Mouse (Mus musculus) heart, adult 2 months (tissue): ENCODE results near the gene Hilpda. TPM values are rescaled to one million over a fixed set of nuclear protein-coding genes. Genes with fewer than 3 reads are reported as not detected.

Experiments used
- DNase-seq, 2 experiments: peaks; one replicate each; pipeline ENCODE4 v3.0.0; 2021
- H3K27ac ChIP-seq: fragments of 200-600 bp; 2 replicates; pipeline ENCODE4 v1.8.1; 2022
- H3K27me3 ChIP-seq: fragments of 200-500 bp; 2 replicates; pipeline ENCODE4 v1.6.1; 2012; ENCODE audit warnings: mild to moderate bottlenecking, low read length, inconsistent platforms, mixed read lengths; ENCODE audit not compliant: control insufficient read depth, insufficient read depth
- H3K36me3 ChIP-seq: fragments of 200-500 bp; 2 replicates; pipeline ENCODE4 v1.6.1; 2012; ENCODE audit warnings: low read length, inconsistent platforms; ENCODE audit not compliant: control insufficient read depth, insufficient read depth
- H3K4me1 ChIP-seq: fragments of 200-500 bp; 2 replicates; pipeline ENCODE4 v1.6.1; 2011; ENCODE audit warnings: low read length; ENCODE audit not compliant: control insufficient read depth, insufficient read depth
- H3K4me3 ChIP-seq: fragments of 200-600 bp; 2 replicates; pipeline ENCODE4 v1.8.1; 2022
- H3K79me2 ChIP-seq: fragments of 200-500 bp; replicated peaks from 2 replicates; pipeline ENCODE4 v1.6.1; 2012; ENCODE audit warnings: mild to moderate bottlenecking, inconsistent platforms, low read length, moderate library complexity, mixed read lengths; ENCODE audit not compliant: control insufficient read depth, insufficient read depth
- H3K9ac ChIP-seq: fragments of 200-500 bp; 2 replicates; pipeline ENCODE4 v1.6.1; 2012; ENCODE audit warnings: low read depth, mild to moderate bottlenecking, control low read depth, inconsistent platforms, low read length, mixed read lengths
- CTCF ChIP-seq: fragments of 200-600 bp; IDR thresholded peaks from 2 replicates; pipeline ENCODE4 v1.8.1; 2022; ENCODE audit warnings: antibody characterized with exemption, mild to moderate bottlenecking, moderate library complexity
- EP300 ChIP-seq: fragments of 200-500 bp; IDR thresholded peaks from 2 replicates; pipeline ENCODE4 v1.6.1; 2011; ENCODE audit warnings: low read depth, low read length, control low read depth; ENCODE audit not compliant: insufficient read depth
- POLR2A ChIP-seq: fragments of 200-500 bp; IDR thresholded peaks from 2 replicates; pipeline ENCODE4 v1.6.1; 2011; ENCODE audit warnings: mild to moderate bottlenecking, low read depth, low read length, control low read depth; ENCODE audit not compliant: insufficient read depth
- WGBS: fragments of 180-500 bp; shearing (Covaris S2); methylation state at CpG from one replicate; pipeline ENCODE4 v1.1.7; 2018; 5-methylcytosine and 5-hydroxymethylcytosine counted together
- intact Hi-C: fragments of 180-260 bp; cut with DNase I; formaldehyde crosslinking; loops from one replicate; pipeline ENCODE4 v1.15.1; 2025
- polyA plus RNA-seq: library from polyadenylated mRNA; depleted of rRNA; stranded (reverse); fragments of >200 nt; gene quantifications from 2 replicates; pipeline ENCODE4 v1.2.3, GENCODE M21; 2012; rRNA removed
- total RNA-seq, 2 experiments: library from RNA; stranded (reverse); gene quantifications; 2 replicates each; pipeline ENCODE4 v1.2.3; 2021

Gene Hilpda
- total and polyA plus RNA-seq, 3 experiments, result 5.3 to 12.1 (median 5.3) TPM

DNA sequence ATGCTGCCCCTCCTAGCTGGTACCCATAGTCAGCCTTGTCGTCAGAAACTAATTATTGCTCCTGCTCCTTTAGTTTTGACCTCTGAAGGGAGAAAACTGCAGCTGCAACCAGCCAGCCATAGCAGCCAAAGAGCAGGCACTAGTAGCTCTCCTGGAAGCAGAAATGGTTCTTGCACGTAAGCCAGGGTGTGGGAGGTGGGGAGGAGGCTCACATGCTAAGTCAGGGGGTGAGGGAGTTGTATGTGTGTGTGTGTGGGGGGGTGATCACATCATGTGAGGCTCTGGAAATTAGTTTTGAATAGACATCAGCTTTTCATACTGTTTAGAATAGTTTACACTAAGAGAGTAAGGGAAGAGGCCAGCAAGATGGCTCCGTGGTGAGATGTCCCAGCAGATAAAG lies 45.7 kb downstream of the Hilpda start:
- Histone ChIP-seq H3K27ac (no peak overlapping the region), H3K4me3 (no peak overlapping the region), H3K36me3 (no peaks in the 10 kb centered on the region), H3K79me2 (no peaks in the 10 kb centered on the region), H3K9ac (no peak overlapping the region), H3K27me3 (no peaks in the 10 kb centered on the region), H3K4me1 (peaks cover 1% of the 10 kb centered on the region; the same call in 1 of the 2 replicates)
- TF ChIP-seq CTCF, result no peak
- TF ChIP-seq EP300, result no peak
- no peak for TF ChIP-seq POLR2A
- no peak for DNase-seq
- intact Hi-C loops, result no loop called here
- 73% methylated on average over 3 of the region's 3 CpGs for WGBS

DNA sequence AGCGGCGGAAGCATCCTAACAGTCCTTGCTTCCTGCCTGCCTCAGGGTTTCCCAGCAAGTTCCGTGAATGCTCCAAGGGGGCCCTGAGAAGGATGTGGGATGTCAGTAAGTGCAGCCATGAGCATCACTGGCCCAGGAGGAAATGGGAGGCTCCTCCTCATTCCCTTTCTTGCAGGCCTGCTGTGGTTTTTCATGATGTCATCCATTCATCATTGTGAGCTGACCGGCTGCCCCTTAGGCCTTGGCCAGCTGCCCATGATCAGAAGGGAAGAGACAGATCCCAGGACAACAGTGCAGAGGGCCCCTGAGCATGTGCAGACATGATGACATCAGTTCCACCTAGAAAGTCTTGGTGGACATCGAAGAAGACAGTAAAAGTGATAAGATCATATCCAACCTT lies 46.6 kb downstream of the Hilpda start, which contains the start of gene Fam71f1:
TSS of gene Fam71f1 (plus strand) at position 262 of the 400 bp plus-strand sequence.
- Histone ChIP-seq H3K79me2 (no peaks in the 10 kb centered on the region), H3K27me3 (no peaks in the 10 kb centered on the region), H3K36me3 (no peaks in the 10 kb centered on the region), H3K4me1 (peaks cover 1% of the 10 kb centered on the region; the same call in 1 of the 2 replicates), H3K9ac (no peak within 1 kb of the TSS), H3K27ac (no peak within 1 kb of the TSS), H3K4me3 (no peak within 1 kb of the TSS)
- intact Hi-C loops, result no loop called here
- WGBS, result 27% methylated on average over 5 of the region's 5 CpGs
- DNase-seq, result peak in 1 of 2 experiments; percentile 16
- TF ChIP-seq POLR2A (no peak), CTCF (no peak), EP300 (no peak)

DNA sequence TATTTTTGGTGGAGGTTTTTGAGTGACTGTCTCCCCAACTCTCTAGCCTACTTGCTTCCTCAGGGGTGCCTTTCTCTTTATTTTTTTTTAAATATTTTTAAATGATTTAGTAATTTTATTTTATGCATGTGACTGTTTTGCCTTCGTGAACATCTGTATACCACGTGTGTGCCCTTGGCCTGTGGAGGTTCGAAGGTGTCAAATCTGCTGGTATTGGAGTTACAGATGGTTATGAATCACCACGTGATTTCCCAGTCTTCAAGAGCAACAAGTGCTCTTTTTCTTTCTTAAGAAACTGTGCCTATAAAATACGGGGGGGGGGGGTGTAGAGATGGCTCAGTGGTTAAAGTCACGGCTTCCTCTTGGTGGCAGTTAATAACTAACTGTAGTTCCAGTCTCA lies 49.3 kb downstream of the Hilpda start:
- H3K27ac ChIP-seq, result no peak overlapping the region
- no peaks in the 10 kb centered on the region for H3K79me2 ChIP-seq
- DNase-seq, result no peak
- no peak overlapping the region for H3K9ac ChIP-seq
- intact Hi-C loops, result no loop called here
- H3K4me3 ChIP-seq, result no peak overlapping the region
- no peaks in the 10 kb centered on the region for H3K27me3 ChIP-seq
- no peaks in the 10 kb centered on the region for H3K36me3 ChIP-seq
- no peak for TF ChIP-seq CTCF
- no peak for TF ChIP-seq EP300
- TF ChIP-seq POLR2A, result no peak
- WGBS, result 82% methylated on average over 6 of the region's 6 CpGs
- no peaks in the 10 kb centered on the region; the same call in 1 of the 2 replicates for H3K4me1 ChIP-seq

DNA sequence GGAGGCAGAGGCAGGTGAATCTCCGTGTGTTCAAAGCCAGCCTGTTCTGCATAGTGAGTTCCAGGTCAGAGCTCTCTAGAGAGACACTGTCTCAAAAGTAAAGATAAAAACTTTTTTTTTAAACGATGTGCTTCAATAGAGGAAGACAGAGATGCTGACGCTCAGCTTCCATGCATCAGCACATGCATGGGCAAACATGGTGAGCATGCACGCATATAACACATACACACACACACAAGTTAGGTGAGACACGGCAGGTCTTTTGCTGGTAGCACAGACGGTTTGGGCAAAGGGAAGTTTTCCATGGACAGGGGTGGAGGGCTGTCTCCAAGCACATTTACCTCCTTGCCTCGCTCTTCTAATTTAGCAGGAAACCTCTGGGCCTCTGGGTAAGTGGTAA lies 49.9 kb downstream of the Hilpda start:
- Histone ChIP-seq H3K9ac (no peak overlapping the region), H3K27ac (no peak overlapping the region), H3K27me3 (no peaks in the 10 kb centered on the region), H3K36me3 (no peaks in the 10 kb centered on the region), H3K4me3 (no peak overlapping the region), H3K79me2 (no peaks in the 10 kb centered on the region), H3K4me1 (no peaks in the 10 kb centered on the region)
- no peak for DNase-seq
- 94% methylated on average over 7 of the region's 7 CpGs for WGBS
- TF ChIP-seq EP300 (no peak), POLR2A (no peak), CTCF (no peak)
- intact Hi-C loops, result no loop called here

DNA sequence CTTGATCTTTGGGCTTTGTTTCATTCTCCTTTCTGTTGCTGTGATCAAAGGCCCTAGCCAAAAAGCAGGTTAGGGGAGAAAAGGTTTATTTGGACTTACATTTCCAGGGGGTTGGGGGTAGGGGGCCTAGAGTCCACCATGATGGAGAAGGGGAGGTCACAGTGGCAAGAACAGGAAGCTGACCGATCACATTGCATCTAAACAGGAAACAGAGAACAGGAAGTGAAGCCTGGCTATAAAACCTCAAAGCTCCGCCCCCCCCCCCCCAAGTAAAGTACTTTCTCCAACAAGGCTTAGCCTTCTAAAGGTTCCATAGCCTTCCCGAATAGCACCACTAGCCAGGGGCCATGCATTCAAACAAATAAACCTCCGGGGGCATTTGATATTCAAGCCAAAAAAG lies 50.4 kb downstream of the Hilpda start:
- DNase-seq, result no peak
- Histone ChIP-seq H3K27ac (no peak overlapping the region), H3K4me3 (no peak overlapping the region), H3K27me3 (no peaks in the 10 kb centered on the region), H3K79me2 (no peaks in the 10 kb centered on the region), H3K4me1 (no peaks in the 10 kb centered on the region), H3K9ac (no peak overlapping the region), H3K36me3 (no peaks in the 10 kb centered on the region)
- 52% methylated on average over 4 of the region's 4 CpGs for WGBS
- TF ChIP-seq CTCF, result no peak
- no peak for TF ChIP-seq EP300
- TF ChIP-seq POLR2A, result no peak
- intact Hi-C loops, result no loop called here

Other genes with a start within 250 kb of the Hilpda start
- under 1 TPM; 0.08 to 0.30 TPM for gene Lep, start 212.3 kb upstream of the Hilpda start, total RNA-seq
- 1.7 and 1.9 TPM in 2 replicates for gene Lep, start 212.3 kb upstream of the Hilpda start, polyA plus RNA-seq
- 10 to 100 TPM; 18.4 to 18.8 TPM for gene Rbm28, start 107.5 kb upstream of the Hilpda start, total RNA-seq
- gene Rbm28, start 107.5 kb upstream of the Hilpda start, polyA plus RNA-seq, result 4.6 and 13.2 TPM in 2 replicates
- 1 to 10 TPM; 2.2 TPM for gene Prrt4, start 92.9 kb upstream of the Hilpda start, total RNA-seq
- 2.0 and 2.2 TPM in 2 replicates for gene Prrt4, start 92.9 kb upstream of the Hilpda start, polyA plus RNA-seq
- 10 to 100 TPM; 17.8 to 18.9 TPM for gene Impdh1, start 56.1 kb upstream of the Hilpda start, total RNA-seq
- gene Impdh1, start 56.1 kb upstream of the Hilpda start, polyA plus RNA-seq, result 34.2 and 36.3 TPM in 2 replicates
- gene Fam71f2, start 7.1 kb downstream of the Hilpda start, total RNA-seq, result not detected
- 0.70 and 1.4 TPM in 2 replicates for gene Fam71f2, start 7.1 kb downstream of the Hilpda start, polyA plus RNA-seq
- not detected for gene Fam71f1, start 46.7 kb downstream of the Hilpda start, total RNA-seq
- gene Fam71f1, start 46.7 kb downstream of the Hilpda start, polyA plus RNA-seq, result 0.12 TPM in 1 of 2 replicates, not detected in the other
- gene Calu, start 75.6 kb downstream of the Hilpda start, total RNA-seq, result 100 to 1,000 TPM; 227 to 232 TPM
- gene Calu, start 75.6 kb downstream of the Hilpda start, polyA plus RNA-seq, result 102 and 178 TPM in 2 replicates
- not detected for gene Opn1sw, start 116.0 kb downstream of the Hilpda start, total RNA-seq
- 0.67 TPM in 1 of 2 replicates, not detected in the other for gene Opn1sw, start 116.0 kb downstream of the Hilpda start, polyA plus RNA-seq
- 1 to 10 TPM; 1.7 to 2.4 TPM for gene Ccdc136, start 123.8 kb downstream of the Hilpda start, total RNA-seq
- 2.1 and 3.0 TPM in 2 replicates for gene Ccdc136, start 123.8 kb downstream of the Hilpda start, polyA plus RNA-seq
- 100 to 1,000 TPM; 192 to 222 TPM for gene Flnc, start 160.8 kb downstream of the Hilpda start, total RNA-seq
- 56.0 and 69.0 TPM in 2 replicates for gene Flnc, start 160.8 kb downstream of the Hilpda start, polyA plus RNA-seq
- 100 to 1,000 TPM; 109 to 125 TPM for gene Atp6v1f, start 195.2 kb downstream of the Hilpda start, total RNA-seq
- gene Atp6v1f, start 195.2 kb downstream of the Hilpda start, polyA plus RNA-seq, result 186 and 208 TPM in 2 replicates
- not detected for gene Atp6v1fnb, start 198.9 kb downstream of the Hilpda start, total RNA-seq
- not detected in 2 replicates for gene Atp6v1fnb, start 198.9 kb downstream of the Hilpda start, polyA plus RNA-seq
- 1 to 10 TPM; 2.3 to 3.0 TPM for gene Kcp, start 235.5 kb downstream of the Hilpda start, total RNA-seq
- 8.5 and 9.8 TPM in 2 replicates for gene Kcp, start 235.5 kb downstream of the Hilpda start, polyA plus RNA-seq